In the genomic region with DNA sequence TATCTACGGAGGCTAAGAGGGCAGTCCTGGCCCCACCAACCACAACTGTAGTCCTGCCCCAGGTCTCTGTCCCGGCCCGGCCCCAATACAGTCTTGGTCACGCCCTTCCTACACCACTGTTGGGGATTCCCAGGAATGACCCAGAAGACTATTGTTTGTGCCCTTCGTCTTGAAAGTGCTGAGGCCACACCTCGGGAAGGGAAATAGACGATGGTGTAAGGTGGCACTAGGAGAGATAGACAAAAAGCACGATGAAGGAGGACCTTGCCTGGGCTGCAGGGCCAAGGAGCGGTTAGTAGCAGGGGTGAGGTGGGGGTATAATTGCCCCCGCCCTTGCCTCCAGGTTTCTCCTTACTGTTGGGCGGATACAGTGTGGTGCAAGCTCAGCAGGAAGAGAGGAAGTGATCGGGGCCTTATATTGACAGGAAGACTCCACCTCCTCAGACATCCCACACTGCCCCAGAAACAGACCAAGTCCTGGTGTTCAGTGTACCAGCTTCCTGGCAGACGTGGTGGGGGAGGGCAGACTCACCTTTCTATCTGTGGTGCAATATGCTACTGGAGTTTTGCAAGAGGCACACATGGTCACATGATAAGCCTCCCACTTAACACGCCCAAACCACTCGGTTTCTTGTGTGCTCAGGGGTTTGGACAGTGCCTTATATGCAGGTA, we compare ENCODE assay signal across 9 mouse cellular contexts. TPM values are rescaled to one million over a fixed set of nuclear protein-coding genes. Genes with fewer than 3 reads are reported as not detected.
DNase-seq lines count a peak whose midpoint lies in the region; ATAC-seq and TF ChIP-seq lines count a peak whose summit lies in the region.
"Had no signal": no experiment of that assay in that cellular context is flagged by ENCODE, and none has a peak within 500 bp of the region (broad histone marks: within the 10 kb centered on the region; RNA-seq: fewer than 3 reads in every experiment).

Gene Gstp3, minus strand, starts transcription at position 501 of the 672 bp plus-strand sequence.

- WGBS in heart, embryonic 16.5 days, result 69% methylated on average over 15 of the region's 15 CpGs
- 59% methylated on average over 15 of the region's 15 CpGs for WGBS in heart, adult 2 months
- 63% methylated on average over 15 of the region's 15 CpGs for WGBS in lung, embryonic 15.5 days

- no peaks in the 10 kb centered on the region for H3K36me3 ChIP-seq in heart, embryonic 16.5 days (ENCODE audit: control insufficient read depth, insufficient read depth)
- H3K36me3 ChIP-seq in heart, adult 2 months (ENCODE audit: control insufficient read depth, insufficient read depth, low read length), result no peaks in the 10 kb centered on the region
- H3K36me3 ChIP-seq in erythroblast, embryonic 14.5 days (ENCODE audit: control insufficient read depth), result peaks cover 13% of the 10 kb centered on the region
- no peaks in the 10 kb centered on the region for H3K36me3 ChIP-seq in lung, embryonic 15.5 days

- no peaks in the 10 kb centered on the region for H3K79me2 ChIP-seq in heart, adult 2 months (replicated peaks; ENCODE audit: control insufficient read depth, insufficient read depth, low read length)

- no peak within 1 kb of the TSS for H3K4me3 ChIP-seq in heart, embryonic 16.5 days (ENCODE audit: low read length)
- H3K4me3 ChIP-seq in heart, adult 2 months, result no peak within 1 kb of the TSS
- peak within 1 kb of the TSS; percentile 62 for H3K4me3 ChIP-seq in erythroblast, embryonic 14.5 days (replicated peaks)
- H3K4me3 ChIP-seq in lung, embryonic 15.5 days, result no peak within 1 kb of the TSS

- no peak within 1 kb of the TSS for H3K27ac ChIP-seq in heart, embryonic 16.5 days (ENCODE audit: low read length)
- no peak within 1 kb of the TSS for H3K27ac ChIP-seq in heart, adult 2 months
- no peak within 1 kb of the TSS for H3K27ac ChIP-seq in lung, embryonic 15.5 days
- H3K27ac ChIP-seq: hindbrain, embryonic 14.5 days had no signal

- no peaks in the 10 kb centered on the region for H3K9me3 ChIP-seq in heart, embryonic 16.5 days (replicated peaks; ENCODE audit: control insufficient read depth, low read length)
- H3K9me3 ChIP-seq in erythroblast, embryonic 14.5 days (ENCODE audit: control insufficient read depth, low read length), result no peaks in the 10 kb centered on the region
- H3K9me3 ChIP-seq in lung, embryonic 15.5 days, result no peaks in the 10 kb centered on the region

- no peak for TF ChIP-seq EP300 in heart, adult 2 months (IDR thresholded peaks at IDR 0.05; ENCODE audit: insufficient read depth, low read depth, low read length)

- peak; percentile 31; the same call in 1 of the 2 replicates for ATAC-seq in heart, embryonic 16.5 days (replicated peaks; ENCODE audit: extremely low read depth, insufficient read depth, low FRiP score)
- ATAC-seq in lung, embryonic 15.5 days (ENCODE audit: borderline replicate concordance, extremely low read depth, low FRiP score, low TSS enrichment), result peak; percentile 39; the same call in 1 of the 2 replicates

- no peak within 1 kb of the TSS for H3K9ac ChIP-seq in heart, embryonic 16.5 days (ENCODE audit: low read length)
- no peak within 1 kb of the TSS for H3K9ac ChIP-seq in heart, adult 2 months (ENCODE audit: low read depth, low read length)
- no peak within 1 kb of the TSS for H3K9ac ChIP-seq in lung, embryonic 15.5 days
- H3K9ac ChIP-seq: hindbrain, embryonic 14.5 days had no signal

- peaks cover 15% of the 10 kb centered on the region for H3K4me1 ChIP-seq in heart, embryonic 16.5 days (ENCODE audit: control insufficient read depth, insufficient read depth, low read length)
- H3K4me1 ChIP-seq in heart, adult 2 months (ENCODE audit: control insufficient read depth, insufficient read depth, low read length), result no peaks in the 10 kb centered on the region; the same call in 1 of the 2 replicates
- H3K4me1 ChIP-seq in erythroblast, embryonic 14.5 days (ENCODE audit: control insufficient read depth), result peaks cover 58% of the 10 kb centered on the region
- no peaks in the 10 kb centered on the region for H3K4me1 ChIP-seq in lung, embryonic 15.5 days

- no peak for DNase-seq in heart, adult 2 months
- DNase-seq in thymus, postnatal 10 days (ENCODE audit: low spot score in 2 of 2), result peak; percentile 28 to 35
- no peak for DNase-seq in layer of hippocampus, adult 9-10 months (ENCODE audit: low spot score)
- no peak for DNase-seq in right cerebral cortex, postnatal 36 days (ENCODE audit: low spot score in 2 of 2)
- DNase-seq in frontal cortex, postnatal 14 days (ENCODE audit: low spot score in 2 of 2), result no peak

- TF ChIP-seq CTCF in heart, adult 2 months (IDR thresholded peaks at IDR 0.05), result no peak

- intact Hi-C loops in heart, adult 2 months (cut with DNase I), result no loop called here

- H3K27me3 ChIP-seq in heart, embryonic 16.5 days (ENCODE audit: control insufficient read depth, insufficient read depth, low read length), result no peaks in the 10 kb centered on the region
- H3K27me3 ChIP-seq in heart, adult 2 months (ENCODE audit: control insufficient read depth, insufficient read depth, low read length), result no peaks in the 10 kb centered on the region
- no peaks in the 10 kb centered on the region for H3K27me3 ChIP-seq in erythroblast, embryonic 14.5 days (ENCODE audit: control insufficient read depth)
- peaks cover 4% of the 10 kb centered on the region; the same call in 1 of the 2 replicates for H3K27me3 ChIP-seq in lung, embryonic 15.5 days

- no peak for TF ChIP-seq POLR2A in heart, adult 2 months (IDR thresholded peaks at IDR 0.05; ENCODE audit: insufficient read depth, low read depth, low read length)

- H3K4me2 ChIP-seq in heart, embryonic 16.5 days (ENCODE audit: low read depth, low read length), result no peak within 1 kb of the TSS
- H3K4me2 ChIP-seq in lung, embryonic 15.5 days, result no peak within 1 kb of the TSS
- H3K4me2 ChIP-seq: hindbrain, embryonic 14.5 days had no signal

RNA-seq across cellular contexts. Expression of gene Gstp3, which starts in this region (rescaled TPM):
- 0.51 and 0.80 TPM in 2 replicates for polyA plus RNA-seq in heart, embryonic 16.5 days (2015; fragmentation: Nextera tagmentation; extraction: Ambion mirVana)
- not detected for total RNA-seq in heart, adult 2 months (2021)
- 1.1 TPM in 1 of 2 replicates, not detected in the other for polyA plus RNA-seq in heart, adult 2 months (2012; rRNA removed)
- polyA plus RNA-seq in erythroblast, embryonic 14.5 days (2012), result 1.3 TPM in 2 replicates
- polyA plus RNA-seq in lung, embryonic 15.5 days (2015; fragmentation: Nextera tagmentation; extraction: Ambion mirVana), result 0.22 and 0.83 TPM in 2 replicates
- polyA plus RNA-seq: hindbrain, embryonic 14.5 days had no signal

Comparison
In these comparisons a context has a peak if more than half of its experiments do, and no peak if none do; other contexts are left out.
1. Peak in ATAC-seq in heart, embryonic 16.5 days; RNA of the gene not detected or under 1 TPM.
2. Peak in ATAC-seq in lung, embryonic 15.5 days; RNA of the gene not detected or under 1 TPM.
3. DNase-seq: peak in thymus, postnatal 10 days (2 of 2); none in heart, adult 2 months (0 of 2), layer of hippocampus, adult 9-10 months (single experiment), right cerebral cortex, postnatal 36 days (0 of 2) and frontal cortex, postnatal 14 days (0 of 2).